Mouse (Mus musculus) 3T3-L1 (cell line): ENCODE measurements around the gene Dusp5.

Source experiments
- DNase-seq: peaks from one replicate; pipeline ENCODE4 v3.0.0-alpha.2; 2015; ENCODE audit warnings: low read depth, low spot score

Gene Dusp5

GRCm38 (mm10) chr19:53517370-53518096, 11.4 kb upstream of the Dusp5 start:
- DNase-seq: peak; percentile 45

GRCm38 (mm10) chr19:53519549-53519948, 9.4 kb upstream of the Dusp5 start:
- no peak for DNase-seq

- no peak for DNase-seq
Observed at GRCm38 (mm10) chr19:53519981-53520380, 8.9 kb upstream of the Dusp5 start.

- no peak for DNase-seq
Observed at GRCm38 (mm10) chr19:53521137-53521795, 7.6 kb upstream of the Dusp5 start.

GRCm38 (mm10) chr19:53527480-53527879, 1.4 kb upstream of the Dusp5 start:
- DNase-seq: no peak

- peak; percentile 28 for DNase-seq
Observed at GRCm38 (mm10) chr19:53528131-53528621, 733 bp upstream of the Dusp5 start.

GRCm38 (mm10) chr19:53529455-53529704, 471 bp downstream of the Dusp5 start:
- DNase-seq: no peak

- DNase-seq: peak; percentile 67
Observed at GRCm38 (mm10) chr19:53529705-53530562, 1.0 kb downstream of the Dusp5 start.

- peak; percentile 96 for DNase-seq
Observed at GRCm38 (mm10) chr19:53531416-53531815, 2.5 kb downstream of the Dusp5 start.

- peak; percentile 93 for DNase-seq
Observed at GRCm38 (mm10) chr19:53532021-53532420, 3.1 kb downstream of the Dusp5 start.

- DNase-seq: peak; percentile 55
Observed at GRCm38 (mm10) chr19:53532676-53533075, 3.8 kb downstream of the Dusp5 start.

GRCm38 (mm10) chr19:53533236-53533635, 4.3 kb downstream of the Dusp5 start:
- DNase-seq: no peak

GRCm38 (mm10) chr19:53533810-53534601, 5.1 kb downstream of the Dusp5 start:
- DNase-seq: no peak

GRCm38 (mm10) chr19:53534757-53535410, 6.0 kb downstream of the Dusp5 start:
- no peak for DNase-seq

- DNase-seq: peak; percentile 59
Observed at GRCm38 (mm10) chr19:53535421-53535820, 6.5 kb downstream of the Dusp5 start.

- no peak for DNase-seq
Observed at GRCm38 (mm10) chr19:53536251-53536650, 7.3 kb downstream of the Dusp5 start.

- DNase-seq: no peak
Observed at GRCm38 (mm10) chr19:53536731-53537666, 8.1 kb downstream of the Dusp5 start.

- DNase-seq: no peak
Observed at GRCm38 (mm10) chr19:53538024-53538423, 9.1 kb downstream of the Dusp5 start.

GRCm38 (mm10) chr19:53538796-53539195, 9.9 kb downstream of the Dusp5 start:
- no peak for DNase-seq

GRCm38 (mm10) chr19:53539296-53539695, 10.4 kb downstream of the Dusp5 start:
- DNase-seq: peak; percentile 28
